Mouse (Mus musculus): Measurements from ENCODE around the gene Tmem132b.

Tmem132b gene

DNA sequence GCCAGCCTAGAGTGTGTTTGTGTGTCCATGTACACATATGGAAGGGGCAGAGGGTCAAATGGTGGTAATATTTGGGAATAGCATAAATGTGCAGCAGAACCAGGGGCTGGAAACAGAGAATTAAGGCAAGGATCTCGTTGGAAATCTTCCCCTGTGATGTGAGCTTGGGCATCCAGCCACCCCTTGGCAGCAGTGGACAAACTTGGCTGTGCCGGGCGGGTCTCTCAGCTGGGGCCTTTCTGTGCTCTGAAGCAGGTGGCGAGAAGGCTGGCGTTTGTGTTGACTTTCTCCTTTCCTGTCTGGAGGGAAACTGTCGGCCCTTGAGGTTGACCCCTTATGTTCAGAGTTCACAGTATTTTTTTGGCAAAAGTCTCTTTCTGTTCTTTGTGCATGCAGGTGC, 235.4 kb downstream of the Tmem132b start:
- peak; percentile 3 for DNase-seq (ENCODE audit: inconsistent ontology term)

DNA sequence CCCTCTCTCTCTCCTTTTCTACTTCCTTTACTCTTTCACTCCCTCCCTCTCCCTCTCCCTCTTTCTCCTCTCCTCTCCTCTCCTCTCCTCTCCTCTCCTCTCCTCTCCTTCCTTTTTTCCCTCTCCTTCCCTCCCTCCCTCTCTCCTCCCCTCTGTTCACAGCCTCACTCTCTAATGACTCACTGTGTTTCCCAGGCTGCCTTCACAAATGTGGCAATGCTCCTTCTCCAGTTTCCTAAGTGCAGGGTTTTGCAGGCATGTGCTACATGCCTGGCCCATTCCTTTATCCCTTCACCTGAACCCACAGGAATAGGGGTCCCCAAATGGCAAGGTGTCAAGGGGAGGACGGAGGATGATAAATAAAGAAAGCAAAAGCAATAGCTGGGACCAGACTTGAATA, 236.4 kb downstream of the Tmem132b start:
- no peak for DNase-seq (ENCODE audit: inconsistent ontology term)

DNA sequence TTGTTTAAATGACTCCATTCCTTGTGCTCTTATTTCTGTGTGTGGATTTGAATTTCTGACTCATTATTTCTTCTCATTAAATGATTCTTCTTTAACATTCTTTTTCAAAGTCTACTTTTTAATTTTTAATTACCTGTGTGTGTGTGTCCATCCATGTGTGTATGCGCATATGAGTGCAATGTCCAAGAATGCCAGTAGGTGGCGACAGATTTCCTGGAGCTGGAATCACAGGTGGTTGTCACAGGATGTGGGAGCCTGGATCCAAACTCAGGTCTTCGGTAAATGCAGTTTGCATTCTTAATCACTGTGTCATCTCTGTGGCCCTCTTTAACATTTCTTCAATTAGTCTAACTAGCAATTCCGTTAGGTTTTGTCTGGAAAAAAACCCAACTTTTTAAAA, 240.7 kb downstream of the Tmem132b start:
- no peak for DNase-seq (ENCODE audit: inconsistent ontology term)

DNA sequence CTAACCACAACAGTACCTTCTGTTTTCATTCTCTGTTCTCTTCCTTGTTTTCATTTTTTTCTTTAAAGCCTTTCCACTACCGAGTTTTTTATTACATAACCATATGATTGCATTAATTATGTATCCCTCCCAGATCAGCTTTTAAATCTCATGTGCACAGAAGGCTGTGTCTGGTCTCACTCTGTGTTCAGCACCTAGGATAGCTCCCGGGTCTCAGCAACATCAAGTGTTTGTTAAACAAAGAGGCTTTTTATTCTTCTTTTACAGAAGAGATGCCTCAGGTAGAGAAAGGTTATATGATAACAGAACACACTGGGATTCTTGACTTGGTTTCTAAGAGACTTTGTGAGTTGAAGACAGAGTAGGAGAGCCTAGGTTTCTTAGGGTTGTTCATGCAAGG, 241.2 kb downstream of the Tmem132b start:
- peak; percentile 2 for DNase-seq (ENCODE audit: inconsistent ontology term)

DNA sequence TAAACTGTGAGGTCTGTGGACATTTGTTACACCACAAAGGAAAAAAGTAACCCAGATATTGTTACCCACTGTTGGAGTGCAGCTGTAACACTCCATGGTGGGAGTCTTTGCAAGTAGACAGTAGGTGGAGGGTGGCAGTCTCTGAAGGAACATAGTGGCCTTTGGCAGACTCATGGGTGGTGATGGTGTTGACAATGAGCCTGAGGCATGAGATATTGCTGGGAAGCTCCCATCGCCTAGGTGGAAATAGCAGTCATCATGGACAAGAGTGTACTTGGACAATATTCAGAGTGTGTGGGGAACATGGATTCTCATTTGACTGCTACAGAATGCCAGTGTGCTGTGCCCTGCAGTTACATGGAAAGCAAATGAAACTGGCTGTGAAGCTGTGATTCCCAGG, 248.8 kb downstream of the Tmem132b start:
- no peak for DNase-seq (ENCODE audit: inconsistent ontology term)

DNA sequence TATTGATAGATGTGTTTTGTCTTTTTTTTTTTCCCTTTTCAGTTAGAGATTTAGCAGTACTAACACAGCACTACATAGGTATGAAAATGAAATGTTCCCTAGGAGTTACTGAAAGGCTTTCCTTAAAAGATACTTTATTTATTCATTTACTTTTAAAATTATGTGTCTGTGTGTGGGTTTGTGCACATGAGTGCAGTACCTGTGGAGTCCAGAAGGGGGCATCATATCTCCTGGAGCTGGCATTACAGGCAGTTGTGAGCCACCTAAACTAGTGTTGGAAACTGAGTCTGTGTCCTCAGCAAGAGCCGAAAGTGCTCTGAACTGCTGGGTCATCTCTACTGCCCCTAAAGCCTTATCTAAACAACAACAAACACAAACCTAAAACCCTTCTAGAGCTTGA, 261.1 kb downstream of the Tmem132b start:
- DNase-seq (ENCODE audit: inconsistent ontology term): no peak

DNA sequence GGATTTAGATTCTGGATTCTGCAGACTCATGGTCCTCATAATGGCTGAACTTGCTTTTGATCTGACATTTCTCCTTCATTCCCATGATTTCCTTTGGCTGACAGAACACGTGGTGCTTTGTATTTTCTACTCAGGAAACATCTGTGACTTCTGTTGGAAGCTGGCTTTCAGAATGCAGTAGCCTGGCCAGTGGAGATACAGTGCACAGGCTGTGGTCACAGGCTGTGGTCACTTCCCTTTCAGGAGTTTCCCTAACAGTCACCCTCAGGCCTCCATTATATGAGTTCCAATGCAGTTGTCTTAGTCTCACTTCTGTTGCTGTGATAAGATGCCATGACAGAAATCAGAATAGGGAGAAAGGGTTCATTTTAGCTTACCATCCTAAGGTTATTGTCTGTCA, 262.7 kb downstream of the Tmem132b start:
- no peak for DNase-seq (ENCODE audit: inconsistent ontology term)

DNA sequence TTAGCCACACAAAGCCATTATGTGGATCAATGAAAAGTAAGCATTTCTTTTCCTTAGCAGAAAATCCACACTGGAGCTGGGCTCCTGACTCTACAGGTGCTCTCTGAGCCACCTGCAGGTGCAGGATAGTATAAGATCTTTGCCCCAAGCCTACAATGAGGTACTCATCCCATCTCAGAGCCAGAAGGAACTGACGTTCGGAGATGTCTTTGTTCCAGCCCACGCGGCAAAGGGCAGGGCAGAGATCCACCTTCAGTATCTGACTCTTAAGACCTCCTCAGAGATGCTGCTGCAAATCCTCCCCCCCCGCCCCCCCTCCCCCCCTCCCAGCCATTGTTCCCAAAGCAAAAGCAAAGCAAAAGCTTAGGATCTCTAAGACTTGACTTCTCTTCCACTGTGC, 268.0 kb downstream of the Tmem132b start:
- DNase-seq (ENCODE audit: inconsistent ontology term): no peak

DNA sequence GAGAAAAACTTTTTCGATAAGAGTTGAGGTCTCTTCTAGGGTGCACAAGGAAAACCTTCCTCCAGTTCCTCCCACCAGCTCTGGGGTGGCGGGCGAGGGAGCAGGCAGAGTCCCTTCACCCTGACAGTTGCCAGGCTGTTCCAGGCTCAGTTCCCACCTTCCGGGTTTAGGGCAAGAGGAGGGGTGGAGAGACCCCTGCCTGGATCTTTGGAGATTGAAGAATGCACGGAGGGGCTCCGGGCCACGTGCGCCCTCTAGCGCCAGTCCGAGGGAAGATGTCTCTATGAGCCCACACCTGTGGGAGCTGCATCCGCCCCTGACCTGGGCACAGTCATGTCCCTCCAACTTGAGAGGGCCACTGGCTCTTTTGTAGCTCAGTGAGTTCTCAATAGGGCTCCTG, 268.5 kb downstream of the Tmem132b start:
- no peak for DNase-seq (ENCODE audit: inconsistent ontology term)

DNA sequence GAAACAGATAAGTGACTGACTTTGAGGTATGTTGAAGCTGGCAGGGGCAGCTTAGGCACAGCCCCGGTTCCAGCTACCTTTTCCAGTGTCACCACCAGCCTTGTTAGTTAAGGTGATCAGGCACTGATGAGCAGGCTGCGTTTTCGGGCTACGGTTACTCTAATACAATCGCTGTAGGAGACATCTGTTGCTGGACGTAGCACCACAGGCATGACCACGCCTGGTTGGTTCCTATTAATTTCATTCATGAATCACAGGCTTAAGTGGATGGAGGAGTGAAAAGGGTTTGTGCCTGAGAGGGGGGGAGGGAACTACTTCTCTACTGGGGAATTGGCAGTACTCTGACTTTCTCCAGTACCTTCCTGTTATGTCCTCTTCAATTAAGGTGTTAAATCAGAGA, 271.2 kb downstream of the Tmem132b start:
- peak; percentile 38 for DNase-seq (ENCODE audit: inconsistent ontology term)

DNA sequence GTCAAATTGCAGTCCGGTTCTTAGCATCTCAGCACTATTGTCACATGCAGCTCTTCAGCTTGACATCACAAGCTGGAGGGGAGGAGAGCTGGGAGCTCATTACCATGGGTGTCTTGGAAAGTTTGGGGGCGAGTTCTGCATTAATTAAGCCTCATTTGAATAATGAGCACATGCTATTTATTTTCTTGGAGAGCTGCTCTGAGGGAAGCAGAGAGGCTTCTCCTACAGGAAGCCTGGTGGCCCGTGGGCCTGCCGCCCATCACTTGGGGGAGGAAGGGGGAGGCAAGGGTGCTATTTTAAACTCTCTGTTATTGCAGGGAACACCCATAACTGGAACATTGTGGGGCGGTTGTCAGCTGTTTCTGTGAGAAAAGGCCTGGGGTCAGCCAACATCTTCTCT, 273.8 kb downstream of the Tmem132b start:
- DNase-seq (ENCODE audit: inconsistent ontology term): no peak

DNA sequence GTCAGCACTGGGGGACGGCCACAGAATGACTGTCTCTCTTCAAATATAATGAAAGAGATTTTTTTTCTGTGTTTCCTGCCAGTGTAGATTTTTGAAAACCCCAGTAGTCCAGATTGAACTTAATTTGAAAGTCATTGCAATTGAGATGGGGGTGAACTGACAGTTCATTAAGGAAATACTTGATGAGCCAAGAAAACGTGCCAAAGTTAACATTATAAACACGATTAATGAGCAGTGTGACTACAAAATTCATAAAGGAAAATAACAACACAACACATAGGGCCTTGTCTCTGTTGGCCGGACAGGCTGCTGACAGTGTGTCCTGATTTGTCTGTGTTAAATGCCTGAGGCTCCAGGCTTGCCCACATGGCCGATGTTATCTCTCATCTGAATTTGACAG, 276.3 kb downstream of the Tmem132b start:
- DNase-seq (ENCODE audit: inconsistent ontology term): no peak

DNA sequence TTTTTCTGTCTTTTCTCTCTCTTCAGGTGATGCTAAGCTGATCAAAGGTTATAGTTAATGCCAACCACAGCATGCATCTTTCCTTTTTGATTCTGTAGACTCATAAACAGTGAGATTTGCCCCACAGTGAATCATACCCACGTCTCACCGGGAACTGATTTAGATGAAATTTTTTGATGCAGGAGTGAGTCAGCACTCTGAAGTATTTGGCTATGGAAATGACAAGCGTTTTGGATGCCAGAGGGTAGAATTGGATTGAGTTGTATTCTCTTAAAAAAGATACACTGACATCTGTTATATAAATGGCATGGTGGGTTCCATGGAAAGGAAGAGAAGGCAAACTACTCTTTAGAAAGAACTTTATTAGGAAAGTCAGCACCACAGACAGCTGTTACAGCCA, 297.8 kb downstream of the Tmem132b start:
- DNase-seq (ENCODE audit: inconsistent ontology term): peak; percentile 11

DNA sequence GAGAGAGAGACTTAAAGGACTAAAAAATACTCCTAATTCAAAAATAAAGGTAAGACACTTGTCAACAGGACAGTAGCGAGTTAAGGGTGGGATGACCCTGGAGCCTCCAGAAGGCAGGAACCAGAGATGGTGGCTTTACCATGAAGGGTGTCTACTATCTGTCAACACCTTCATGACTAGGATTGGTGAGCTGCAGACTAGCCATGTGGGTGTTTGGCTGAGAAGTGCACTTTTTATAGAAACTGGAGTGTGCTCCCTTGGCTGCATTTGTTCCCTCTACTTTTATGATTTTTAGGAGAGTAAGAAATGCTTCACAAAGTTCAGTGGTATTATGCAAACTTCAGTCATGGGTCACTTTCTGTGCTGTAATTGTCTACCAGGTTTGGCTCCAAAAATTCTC, 304.3 kb downstream of the Tmem132b start:
- no peak for DNase-seq (ENCODE audit: inconsistent ontology term)

DNA sequence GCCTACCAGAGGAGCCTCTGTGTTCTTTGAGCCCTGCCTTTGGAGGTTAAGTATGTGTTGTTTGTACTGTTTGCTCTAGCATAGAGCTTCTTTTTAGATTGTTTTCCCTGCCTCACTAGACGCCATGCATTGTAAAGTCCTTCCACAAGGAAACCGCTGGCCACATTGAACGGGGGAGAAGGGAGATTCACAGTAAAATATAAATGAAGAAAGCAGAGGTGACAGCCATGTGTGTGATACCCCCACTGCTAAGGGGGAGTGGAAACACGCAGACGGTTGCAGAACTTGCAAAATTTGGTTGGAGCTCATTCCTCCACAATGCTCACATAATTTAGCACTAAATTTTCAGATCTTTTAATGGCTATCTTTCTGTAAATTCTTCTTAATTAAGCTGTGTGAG, 305.2 kb downstream of the Tmem132b start:
- no peak for DNase-seq (ENCODE audit: inconsistent ontology term)
